Mouse (Mus musculus) embryo, embryonic 11.5 days (tissue): ENCODE data around the gene Nudt14.

ENCODE experiments used
- DNase-seq: peaks from one replicate; pipeline ENCODE4 v3.0.0-alpha.2; 2012; ENCODE audit warnings: low read depth, low spot score

The Nudt14 gene

DNA sequence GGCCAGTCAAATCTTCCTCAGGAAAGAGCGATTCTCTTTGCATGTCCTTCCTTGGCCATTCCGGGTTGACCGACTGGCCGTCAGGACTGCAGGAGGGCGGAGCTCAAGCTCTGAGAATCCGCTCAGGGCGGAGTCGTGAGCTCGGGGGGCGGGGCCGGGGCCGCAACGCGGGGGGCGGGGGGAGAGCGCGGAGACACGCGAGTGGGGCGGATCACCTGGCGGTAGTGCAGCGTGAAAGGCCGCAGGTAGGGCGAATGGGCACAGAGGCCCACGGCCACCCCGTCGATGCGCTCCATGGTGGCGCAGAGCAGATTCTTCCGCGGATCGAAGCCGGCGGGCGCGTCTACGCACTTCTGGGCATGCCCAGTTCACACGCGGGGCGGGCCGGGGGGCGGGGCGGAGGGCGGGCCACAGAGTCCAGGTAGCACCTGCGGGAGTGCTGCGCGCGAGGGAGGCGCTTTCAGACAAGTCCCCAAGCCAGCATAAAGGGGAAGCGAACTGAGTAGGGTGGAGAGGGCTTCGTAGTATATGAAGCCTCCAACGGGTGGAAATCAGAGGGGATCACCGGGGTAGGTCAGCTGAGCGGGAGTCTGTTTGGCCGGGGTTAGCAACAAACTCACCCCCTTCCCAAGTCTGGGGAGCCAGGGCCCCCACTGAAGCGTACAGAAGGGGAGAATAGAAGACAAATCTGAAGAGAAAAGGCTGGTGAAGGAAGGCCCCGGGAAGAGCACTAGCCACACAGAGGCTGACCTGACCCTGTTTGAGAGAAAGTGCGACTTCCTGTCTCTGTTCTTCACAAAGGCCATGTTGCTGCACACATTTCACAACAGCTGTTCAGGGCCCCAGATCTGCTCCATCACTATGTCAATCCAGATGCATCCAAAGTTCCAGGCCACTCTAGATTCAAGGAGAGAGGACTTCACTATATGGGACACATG is at the start of gene Nudt14:
Gene Nudt14, minus strand, starts transcription at position 349 of the 938 bp plus-strand sequence.
- no peak for DNase-seq

DNA sequence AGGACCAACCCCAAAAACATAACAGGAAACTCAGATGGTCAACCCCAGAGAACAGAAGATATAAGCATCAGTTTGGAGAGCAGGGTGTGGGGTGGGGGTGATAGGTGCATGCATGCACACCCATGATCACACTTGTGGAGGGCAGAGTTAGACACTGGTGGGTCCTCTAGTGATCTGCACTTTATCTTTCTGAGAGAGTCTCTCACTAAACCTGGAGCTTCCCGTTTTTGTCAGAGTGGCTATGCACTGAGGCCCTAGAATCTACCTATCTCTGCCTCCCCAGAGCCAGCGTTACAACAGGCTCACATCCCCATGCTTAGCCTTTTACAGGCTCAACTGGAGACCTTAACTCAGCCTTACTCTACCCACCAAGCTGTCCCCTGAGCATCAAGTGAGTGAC is 49.5 kb upstream of the Nudt14 start:
- no peak for DNase-seq

DNA sequence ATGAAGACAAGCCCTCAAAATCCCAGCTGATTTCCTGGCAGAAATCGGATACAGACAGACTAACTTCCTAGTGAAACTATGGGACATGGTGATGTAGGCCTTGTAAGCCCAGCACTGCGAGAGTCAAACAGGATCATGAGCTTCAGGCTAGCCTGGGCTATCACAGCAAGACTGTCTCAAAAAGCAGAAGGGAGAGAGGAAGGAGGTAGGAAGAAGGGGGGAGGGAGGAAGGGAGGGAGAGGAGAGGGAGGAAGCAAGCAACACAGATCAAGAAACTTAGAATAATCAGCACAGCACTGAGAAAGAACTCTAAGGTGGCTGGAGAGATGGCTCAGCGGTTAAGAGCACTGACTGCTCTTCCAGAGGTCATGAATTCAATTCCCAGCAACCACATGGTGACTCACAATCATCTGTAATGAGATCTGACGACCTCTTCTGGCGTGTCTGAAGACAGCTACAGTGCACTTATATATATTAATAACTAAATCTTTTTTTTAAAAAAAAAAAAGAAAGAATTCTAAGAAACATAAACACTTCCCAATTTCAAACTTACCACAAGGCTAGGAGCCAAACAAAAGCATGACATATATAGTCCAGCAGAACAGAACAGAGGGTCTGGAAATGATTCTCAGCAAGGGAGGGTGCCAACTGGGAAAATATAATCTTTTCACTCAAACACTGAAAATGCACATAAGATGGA is 48.9 kb upstream of the Nudt14 start:
- no peak for DNase-seq

DNA sequence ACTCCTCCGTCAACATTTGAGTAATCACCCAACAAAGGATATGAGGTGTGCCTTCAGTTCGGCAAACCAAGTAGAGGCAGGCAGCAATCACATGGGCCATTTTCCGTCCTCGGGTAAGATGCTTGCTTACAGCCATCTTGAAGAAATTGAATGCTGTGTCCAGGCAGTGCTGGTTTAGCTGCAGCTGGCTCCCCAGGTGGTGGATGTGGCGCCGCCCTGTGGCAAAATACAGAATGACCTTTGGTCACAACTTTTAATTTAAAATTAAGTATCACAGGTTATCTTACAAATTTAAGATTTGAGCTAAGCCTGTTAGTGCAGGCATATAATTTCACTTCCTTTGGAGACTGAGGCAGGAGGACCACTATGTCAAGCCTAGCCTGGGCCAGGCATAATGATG is 46.0 kb upstream of the Nudt14 start:
- no peak for DNase-seq

DNA sequence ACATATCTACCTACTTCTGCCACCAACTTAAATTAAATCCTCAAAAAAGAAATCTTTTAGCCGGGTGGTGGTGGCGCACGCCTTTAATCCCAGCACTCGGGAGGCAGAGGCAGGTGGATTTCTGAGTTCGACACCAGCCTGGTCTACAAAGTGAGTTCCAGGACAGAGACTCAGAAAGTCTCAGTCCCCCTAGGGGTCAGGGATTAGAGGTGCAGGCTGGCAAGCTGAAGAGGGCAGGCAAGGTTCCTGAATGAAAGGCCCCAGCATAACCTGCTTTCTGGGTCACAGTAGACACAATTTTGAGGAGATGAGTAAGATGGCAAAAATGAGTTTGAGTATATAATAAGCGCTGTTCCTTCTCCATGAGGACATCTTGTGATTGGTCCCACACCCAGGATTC is 43.4 kb upstream of the Nudt14 start:
- DNase-seq: no peak

DNA sequence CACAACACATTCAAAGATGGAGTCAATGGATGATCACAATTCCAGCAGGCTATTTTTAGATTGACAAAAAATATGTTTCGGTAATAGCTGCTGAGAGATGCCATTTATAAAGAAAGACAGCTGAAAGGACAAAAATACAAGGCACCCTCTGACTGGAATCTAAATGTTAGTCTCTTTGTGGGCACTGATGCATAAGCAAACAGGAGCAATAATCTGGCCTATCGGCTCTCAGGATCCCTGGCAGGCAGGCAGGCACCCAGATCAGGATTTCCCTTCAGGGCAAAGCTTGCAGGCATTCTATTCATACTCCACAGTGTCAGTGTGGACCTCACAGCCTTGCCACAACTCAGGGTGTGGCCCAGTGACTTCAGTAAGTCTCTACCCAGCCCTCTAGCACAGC is 40.1 kb upstream of the Nudt14 start:
- no peak for DNase-seq

DNA sequence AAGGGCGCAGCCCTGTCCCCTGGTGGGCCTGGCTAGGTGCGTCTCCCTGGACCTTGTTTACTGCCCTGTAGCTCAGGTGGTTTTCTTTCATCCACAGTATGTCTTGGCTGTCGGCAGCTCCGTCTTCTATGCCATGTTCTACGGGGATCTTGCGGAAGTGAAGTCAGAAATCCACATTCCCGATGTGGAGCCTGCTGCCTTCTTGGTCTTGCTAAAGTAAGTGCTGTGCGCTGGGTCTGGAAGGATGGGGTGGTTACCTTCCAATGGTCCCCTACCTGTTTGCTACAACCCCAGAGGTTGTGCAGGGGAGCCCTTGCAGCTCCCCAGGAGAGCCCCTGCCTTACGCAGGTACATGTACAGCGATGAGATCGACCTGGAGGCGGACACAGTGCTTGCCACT is 35.2 kb upstream of the Nudt14 start:
- DNase-seq: no peak

DNA sequence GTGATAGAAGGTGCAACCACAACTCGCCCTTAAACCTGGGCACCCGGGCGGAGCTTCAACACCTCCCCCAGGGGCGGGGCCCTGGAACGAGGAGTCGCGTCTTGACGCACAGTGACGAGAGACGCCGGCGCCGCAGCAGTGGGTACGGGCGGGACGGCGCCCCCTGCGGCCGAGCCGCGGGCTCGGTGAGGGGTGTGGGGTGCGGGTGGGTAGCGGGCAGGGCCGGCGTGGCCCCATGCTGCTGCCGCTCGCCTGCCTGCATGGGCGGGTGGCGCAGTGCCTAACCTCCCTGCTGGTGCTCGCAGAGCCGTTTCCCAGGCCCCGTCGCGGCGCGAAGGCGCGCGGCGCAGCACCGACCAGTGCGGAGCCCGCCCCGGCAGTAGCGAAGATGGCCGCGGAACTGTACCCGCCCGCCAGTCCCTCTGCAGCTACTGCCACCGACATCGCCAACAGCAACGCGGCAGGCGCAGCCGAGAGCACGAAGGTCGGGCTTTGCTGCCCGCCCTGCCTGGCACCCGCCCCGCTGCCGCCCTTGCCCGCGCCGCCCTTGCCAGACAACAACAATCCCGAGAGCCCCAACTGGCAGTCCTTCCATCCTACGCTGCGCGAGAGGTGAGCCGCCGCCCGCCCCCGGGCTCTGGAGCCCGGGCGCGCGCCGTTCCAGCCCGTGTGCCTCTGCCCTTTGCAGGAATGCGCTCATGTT is 34.6 kb upstream of the Nudt14 start, which contains the start of gene Btbd6:
Gene Btbd6, plus strand, starts transcription at position 112 of the 703 bp plus-strand sequence.
- peak; percentile 70 for DNase-seq

DNA sequence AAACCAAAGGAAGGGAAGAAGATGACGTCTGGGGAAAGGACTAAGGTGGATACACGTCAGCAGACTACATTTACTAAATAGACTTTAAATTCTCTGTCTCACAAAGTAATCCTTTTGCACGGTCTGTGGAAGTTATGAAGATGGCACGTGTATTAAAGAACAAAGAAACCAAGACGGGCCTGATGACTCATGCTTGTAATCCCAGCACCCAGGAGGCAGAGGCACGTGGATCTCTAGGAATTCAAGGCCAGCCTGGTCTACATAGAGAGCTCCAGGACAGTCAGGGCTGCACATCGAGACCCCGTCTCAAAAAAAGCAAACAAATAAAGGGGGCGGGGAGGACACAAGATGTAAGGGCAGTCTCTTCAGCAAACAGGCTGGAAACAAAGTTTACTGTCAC is 32.8 kb upstream of the Nudt14 start:
- no peak for DNase-seq

DNA sequence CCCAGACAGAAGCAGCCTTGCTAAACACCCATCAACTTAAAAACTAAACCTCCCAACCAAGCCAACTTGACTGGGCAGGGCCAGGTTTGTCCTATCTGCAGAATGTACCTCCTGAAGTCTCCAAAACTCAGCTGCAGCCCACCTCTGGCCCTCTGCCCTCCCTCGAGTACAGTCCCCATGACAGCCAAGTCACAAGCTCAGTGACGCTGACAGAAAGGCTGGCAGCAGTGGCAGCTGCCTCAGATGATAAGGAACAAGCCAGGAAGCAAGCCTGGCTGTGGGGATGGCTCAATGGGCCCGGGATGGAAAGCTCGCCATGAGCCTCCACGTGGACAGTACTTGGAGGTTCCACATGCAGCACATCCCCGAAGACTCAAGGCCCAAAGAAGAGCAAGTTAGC is 27.7 kb upstream of the Nudt14 start:
- DNase-seq: no peak

DNA sequence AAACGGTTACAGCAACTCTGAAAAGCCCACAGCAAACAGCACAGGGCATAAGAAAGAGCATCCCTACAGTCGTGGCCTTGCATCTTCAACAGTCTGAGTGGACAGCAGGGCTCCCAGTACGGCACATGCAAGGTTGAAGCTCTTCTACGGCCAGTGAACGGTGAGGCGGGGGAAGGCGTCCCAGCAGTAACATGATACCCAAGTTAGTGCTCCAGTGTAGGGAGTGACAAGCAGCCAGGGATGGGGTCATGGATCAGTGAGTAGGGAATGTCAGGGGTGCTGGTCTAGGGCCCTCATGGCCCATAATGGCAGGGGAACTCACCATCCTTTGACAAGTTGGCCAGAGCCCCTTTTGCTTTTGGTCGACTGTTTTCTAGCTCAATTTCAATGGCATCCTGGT is 27.0 kb upstream of the Nudt14 start:
- no peak for DNase-seq

DNA sequence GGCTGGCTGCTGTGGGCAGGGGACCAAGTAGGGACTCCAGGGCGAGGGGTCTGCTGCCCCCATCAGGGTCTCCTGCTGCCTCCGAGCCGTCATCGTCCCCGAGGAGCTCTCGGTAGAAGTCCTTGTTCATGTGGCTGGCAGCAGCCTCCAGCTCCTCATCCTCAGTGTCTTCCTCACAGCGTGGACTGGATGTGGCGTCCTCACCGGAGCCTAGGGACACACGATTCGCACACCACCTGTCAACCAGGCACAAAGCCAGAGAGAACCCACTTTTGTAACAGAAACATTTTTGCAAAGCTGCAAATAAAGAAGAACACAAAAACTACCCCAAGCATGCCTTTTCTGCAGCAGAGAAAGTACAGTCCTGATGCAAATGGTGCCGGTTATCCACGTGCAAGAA is 23.9 kb upstream of the Nudt14 start:
- no peak for DNase-seq

DNA sequence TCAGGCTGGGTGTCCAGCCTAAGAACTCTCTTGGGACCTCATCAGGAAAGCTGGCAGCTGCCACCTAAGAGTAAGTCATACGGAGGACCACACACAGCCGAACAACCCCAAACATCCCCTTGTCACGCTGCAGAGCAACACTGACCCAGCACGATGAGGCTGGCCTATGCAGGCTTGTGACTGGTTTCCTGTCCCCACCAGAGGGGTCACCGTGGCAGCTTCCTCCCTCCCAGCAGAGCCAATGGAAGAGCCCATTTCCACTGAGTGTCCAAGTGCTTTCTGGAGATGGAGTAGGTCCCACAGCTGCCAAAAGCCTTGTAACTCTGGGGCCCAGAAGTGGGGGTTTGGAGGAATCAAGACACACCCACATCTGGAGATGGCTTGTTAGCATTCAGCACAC is 19.9 kb upstream of the Nudt14 start:
- DNase-seq: no peak

DNA sequence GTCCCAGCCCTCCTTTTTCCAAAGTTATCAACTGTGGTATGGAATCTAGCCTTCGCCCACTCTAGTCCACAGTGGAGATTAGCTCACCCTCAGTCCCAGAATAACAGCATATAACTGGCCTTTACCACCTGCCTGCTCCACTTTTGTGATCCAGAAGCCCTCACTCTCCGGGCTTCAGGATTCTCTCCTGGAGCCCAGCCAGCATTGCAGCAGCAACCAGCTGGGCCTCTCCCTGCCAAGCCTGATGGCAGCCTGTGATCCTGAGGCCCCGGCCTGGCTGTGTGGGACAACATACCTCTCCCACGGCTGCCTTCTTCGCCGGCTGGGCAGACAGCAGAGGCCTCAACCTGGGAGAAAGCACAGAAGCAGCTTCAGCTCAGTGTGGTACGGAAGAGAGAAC is 19.5 kb upstream of the Nudt14 start:
- no peak for DNase-seq

DNA sequence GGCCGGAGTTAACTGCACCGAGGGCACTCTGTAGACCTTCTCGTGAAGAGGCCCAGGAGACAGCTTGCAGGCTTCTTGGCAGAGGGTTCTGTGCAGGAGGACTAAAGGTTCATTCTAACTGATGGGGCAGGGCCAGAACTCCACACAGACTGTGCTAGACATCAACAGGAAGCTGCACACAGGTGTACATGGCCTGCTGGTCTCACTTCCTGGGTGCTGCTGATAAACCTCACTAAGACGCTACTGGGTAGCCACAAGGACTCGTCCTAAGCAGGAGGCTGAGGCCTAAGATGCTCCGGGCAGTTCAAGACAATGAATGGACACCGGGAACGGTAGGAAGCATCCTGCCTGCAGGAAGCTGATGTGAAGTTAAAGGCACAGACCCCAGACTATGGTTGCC is 17.5 kb upstream of the Nudt14 start:
- no peak for DNase-seq

DNA sequence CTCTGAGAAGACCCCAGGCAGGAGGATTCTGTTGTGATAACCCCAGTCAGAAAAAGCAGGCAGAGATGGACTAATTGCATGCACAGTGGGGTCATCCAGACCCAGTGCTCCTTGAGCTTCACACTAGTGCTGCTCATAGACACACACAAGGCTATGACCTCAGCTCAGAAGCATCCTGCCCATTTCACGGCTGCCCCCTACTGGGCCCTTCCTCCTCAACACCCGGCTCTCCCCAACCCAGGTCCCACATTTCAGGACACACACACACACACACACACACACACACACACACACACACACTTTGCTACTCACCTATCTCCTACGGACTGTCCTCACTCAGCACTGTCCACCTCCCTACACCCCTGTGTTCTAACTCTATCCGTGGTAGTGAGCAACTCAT is 16.4 kb upstream of the Nudt14 start:
- DNase-seq: no peak

DNA sequence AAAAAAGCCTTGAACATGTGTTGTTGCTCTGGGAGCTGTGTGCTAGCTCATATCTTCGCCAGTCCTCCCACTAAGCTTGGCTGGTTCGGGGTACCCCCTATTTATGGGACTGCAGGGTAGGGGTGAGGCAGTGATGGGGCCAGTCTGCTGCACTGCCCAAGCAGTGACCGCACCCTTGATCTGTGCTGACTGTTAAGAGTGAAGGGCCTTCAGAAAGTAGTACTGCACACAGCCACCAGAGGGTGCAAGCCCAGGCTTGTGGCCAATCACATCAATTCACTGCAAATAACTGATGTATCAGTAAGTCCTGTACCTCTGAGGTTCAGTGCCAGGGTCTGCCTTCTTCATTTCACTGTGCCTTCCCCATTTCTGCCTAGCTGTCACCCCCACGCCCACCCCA is 13.9 kb upstream of the Nudt14 start:
- peak; percentile 52 for DNase-seq

DNA sequence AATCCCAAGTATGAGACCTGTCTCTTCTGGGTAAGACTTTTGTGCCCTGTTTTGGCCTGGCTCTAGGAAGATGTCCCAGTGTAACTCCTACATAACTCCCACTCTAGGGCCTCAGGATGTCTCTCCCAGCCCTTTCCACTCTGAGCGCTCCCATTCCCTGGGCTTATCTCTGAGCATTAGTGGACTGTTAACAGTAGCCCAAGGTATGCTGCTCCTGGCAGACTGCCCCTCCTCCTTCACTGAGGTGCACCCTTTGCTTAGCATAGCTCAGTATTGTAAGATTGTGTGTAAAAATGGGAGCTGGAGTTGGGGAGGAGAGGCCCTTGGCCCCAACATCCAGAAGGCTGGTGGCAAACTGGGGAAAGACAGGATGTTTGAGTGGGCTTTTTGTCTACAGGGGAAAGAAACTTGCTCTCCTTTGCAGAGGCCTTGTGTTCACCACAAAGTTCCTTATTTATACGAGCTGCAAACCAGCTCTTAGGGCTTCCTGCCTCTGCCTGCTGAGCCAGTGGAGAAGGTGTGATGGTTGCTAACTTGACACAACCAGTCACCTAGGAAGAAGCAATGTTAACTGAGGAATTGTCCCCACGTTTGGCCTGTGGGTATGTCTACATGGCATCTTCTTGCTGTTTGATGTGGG is 11.1 kb upstream of the Nudt14 start:
- no peak for DNase-seq

DNA sequence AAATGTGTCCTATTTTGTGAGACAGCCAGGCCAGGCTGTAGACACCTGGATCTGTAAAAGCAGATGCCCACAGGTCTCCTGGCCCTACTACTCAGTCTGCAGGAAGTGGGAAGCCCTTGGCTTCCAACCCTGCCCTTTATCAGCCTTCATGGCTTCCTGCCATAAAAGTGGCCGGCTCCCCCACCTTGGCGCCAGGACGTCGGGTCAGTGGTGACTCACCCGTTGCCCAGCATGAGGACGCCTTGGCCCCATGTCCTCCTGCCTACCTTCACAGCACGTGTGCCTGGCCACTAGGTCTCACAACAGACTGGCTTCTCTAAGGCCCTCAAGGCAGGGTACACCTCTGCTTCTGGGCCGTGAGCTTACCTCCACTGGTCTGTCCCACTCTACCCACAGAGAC is 10.5 kb upstream of the Nudt14 start:
- no peak for DNase-seq

DNA sequence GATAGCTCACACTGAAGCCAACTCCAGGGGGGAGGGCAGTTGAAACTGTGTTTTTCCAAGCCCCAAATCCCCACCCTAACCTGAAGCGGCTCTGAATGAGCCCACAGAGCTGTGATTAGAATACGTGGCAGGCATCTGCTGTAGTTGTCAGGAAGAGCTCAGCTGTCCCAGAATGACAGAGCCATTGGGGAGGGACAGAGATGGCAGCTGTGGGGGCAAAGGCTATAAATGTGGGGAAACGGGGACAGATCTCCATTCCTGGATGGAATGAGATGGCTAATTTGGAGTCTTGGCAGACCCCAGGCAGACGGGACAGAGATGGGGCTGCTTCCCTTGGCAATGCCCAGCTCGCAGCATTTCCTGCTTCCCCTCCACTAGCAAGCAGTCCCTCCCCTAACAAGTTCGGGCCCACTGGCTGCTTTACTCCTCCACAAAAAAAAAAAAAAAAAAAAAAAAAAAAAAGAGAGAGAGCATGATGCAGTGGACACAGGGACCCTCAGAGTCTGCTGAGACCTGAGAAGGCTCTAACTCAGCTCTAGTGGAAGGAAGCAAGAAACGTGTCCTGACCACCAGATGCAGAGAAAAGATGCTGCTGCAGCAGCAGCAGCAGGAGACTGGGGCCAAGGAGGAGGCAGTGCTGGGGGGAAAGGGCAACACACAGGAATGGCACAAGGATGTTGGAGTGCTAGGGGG is 9.4 kb upstream of the Nudt14 start:
- DNase-seq: no peak

DNA sequence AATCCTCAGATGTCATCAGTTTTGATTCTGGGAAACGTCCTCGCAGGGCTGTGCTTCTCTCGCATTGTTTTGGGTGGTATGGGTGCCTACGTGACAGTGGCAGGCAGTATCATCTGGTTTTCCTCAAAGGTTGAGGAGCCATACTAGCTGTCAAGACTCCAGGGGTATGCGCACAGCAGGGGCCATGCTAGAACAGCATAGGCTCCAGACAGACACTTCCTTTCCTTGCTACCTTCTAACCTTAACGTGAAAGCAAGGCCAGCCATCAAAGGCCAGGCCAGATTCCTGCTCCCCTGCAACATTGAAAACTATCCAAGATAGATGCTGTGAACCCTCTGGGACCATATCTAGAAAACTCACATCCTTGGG is 8.8 kb upstream of the Nudt14 start:
- no peak for DNase-seq
